Comparison of ENCODE assay signal across 10 mouse cellular contexts in genomic region chr5:35669747-35670411, GRCm38 (mm10). TPM values are rescaled to one million over a fixed set of nuclear protein-coding genes. Genes with fewer than 3 reads are reported as not detected.
DNase-seq lines count a peak whose midpoint lies in the region; ATAC-seq and TF ChIP-seq lines count a peak whose summit lies in the region.
"Had no signal": no experiment of that assay in that cellular context is flagged by ENCODE, and none has a peak within 500 bp of the region (broad histone marks: within the 10 kb centered on the region; RNA-seq: fewer than 3 reads in every experiment).

No protein-coding gene starts in this region.

- 39% methylated on average over 11 of the region's 11 CpGs for WGBS in hindbrain, embryonic 11.5 days
- 35% methylated on average over 11 of the region's 11 CpGs for WGBS in hindbrain, embryonic 12.5 days
- WGBS in embryonic facial prominence, embryonic 10.5 days = 12% methylated on average over 11 of the region's 11 CpGs
- 5% methylated on average over 11 of the region's 11 CpGs for WGBS in limb, embryonic 14.5 days

- no peak overlapping the region for H3K9ac ChIP-seq in hindbrain, embryonic 11.5 days (ENCODE audit: low read depth, low read length)
- H3K9ac ChIP-seq in hindbrain, embryonic 12.5 days = no peak overlapping the region
- H3K9ac ChIP-seq in limb, embryonic 14.5 days (ENCODE audit: low read depth, low read length, severe bottlenecking) = no peak overlapping the region
- H3K9ac ChIP-seq: neural tube, embryonic 12.5 days had no signal

- H3K27me3 ChIP-seq in hindbrain, embryonic 11.5 days (ENCODE audit: control insufficient read depth, insufficient read depth, low read length) = no peaks in the 10 kb centered on the region
- H3K27me3 ChIP-seq in hindbrain, embryonic 12.5 days = no peaks in the 10 kb centered on the region
- H3K27me3 ChIP-seq in embryonic facial prominence, embryonic 10.5 days (replicated peaks; ENCODE audit: low read depth, poor library complexity, severe bottlenecking) = no peaks in the 10 kb centered on the region
- no peaks in the 10 kb centered on the region for H3K27me3 ChIP-seq in limb, embryonic 14.5 days (ENCODE audit: control insufficient read depth, insufficient read depth, low read length)
- H3K27me3 ChIP-seq: neural tube, embryonic 12.5 days had no signal

- no peak overlapping the region for H3K27ac ChIP-seq in hindbrain, embryonic 11.5 days (ENCODE audit: low read depth, low read length)
- H3K27ac ChIP-seq in hindbrain, embryonic 12.5 days = no peak overlapping the region
- H3K27ac ChIP-seq in embryonic facial prominence, embryonic 10.5 days (replicated peaks) = peak overlapping the region; percentile 79
- peak overlapping the region; percentile 20; the same call in 1 of the 2 replicates for H3K27ac ChIP-seq in limb, embryonic 14.5 days (replicated peaks; ENCODE audit: low read depth, low read length)
- H3K27ac ChIP-seq: neural tube, embryonic 12.5 days had no signal

- H3K9me3 ChIP-seq in hindbrain, embryonic 11.5 days (ENCODE audit: control insufficient read depth, low read length) = no peaks in the 10 kb centered on the region
- H3K9me3 ChIP-seq in hindbrain, embryonic 12.5 days (replicated peaks) = no peaks in the 10 kb centered on the region
- H3K9me3 ChIP-seq in embryonic facial prominence, embryonic 10.5 days = no peaks in the 10 kb centered on the region
- no peaks in the 10 kb centered on the region for H3K9me3 ChIP-seq in limb, embryonic 14.5 days (ENCODE audit: control insufficient read depth, low read length)
- H3K9me3 ChIP-seq: neural tube, embryonic 12.5 days had no signal

- 0 out of 2 replicates have a peak, but pooled peaks have one; percentile 25 for ATAC-seq in hindbrain, embryonic 11.5 days (ENCODE audit: low FRiP score)
- ATAC-seq in hindbrain, embryonic 12.5 days (ENCODE audit: low FRiP score) = no peak
- peak; percentile 36 for ATAC-seq in limb, embryonic 14.5 days (ENCODE audit: low FRiP score, low read depth)

- H3K4me1 ChIP-seq in hindbrain, embryonic 11.5 days (replicated peaks; ENCODE audit: control insufficient read depth, insufficient read depth, low read length) = no peaks in the 10 kb centered on the region
- peaks cover 33% of the 10 kb centered on the region for H3K4me1 ChIP-seq in hindbrain, embryonic 12.5 days
- H3K4me1 ChIP-seq in embryonic facial prominence, embryonic 10.5 days = peaks cover 75% of the 10 kb centered on the region
- H3K4me1 ChIP-seq in limb, embryonic 14.5 days (ENCODE audit: control insufficient read depth, insufficient read depth, low read length) = peaks cover 42% of the 10 kb centered on the region

- H3K36me3 ChIP-seq in hindbrain, embryonic 11.5 days (ENCODE audit: control insufficient read depth, insufficient read depth, low read length) = no peaks in the 10 kb centered on the region
- H3K36me3 ChIP-seq in hindbrain, embryonic 12.5 days = no peaks in the 10 kb centered on the region
- H3K36me3 ChIP-seq in embryonic facial prominence, embryonic 10.5 days (replicated peaks) = no peaks in the 10 kb centered on the region
- H3K36me3 ChIP-seq in limb, embryonic 14.5 days (ENCODE audit: control insufficient read depth, insufficient read depth, low read length) = no peaks in the 10 kb centered on the region
- H3K36me3 ChIP-seq: neural tube, embryonic 12.5 days had no signal

- DNase-seq in hindbrain, embryonic 11.5 days (ENCODE audit: low spot score) = peak; percentile 37
- DNase-seq in ES-CJ7 (ENCODE audit: low read depth, low spot score) = peak; percentile 25
- DNase-seq in embryonic facial prominence, embryonic 10.5 days (ENCODE audit: low spot score) = peak; percentile 79
- peak; percentile 38 for DNase-seq in limb, embryonic 14.5 days (ENCODE audit: low spot score)
- DNase-seq in spleen, adult 12 weeks (ENCODE audit: low spot score) = no peak
- no peak for DNase-seq in layer of hippocampus, postnatal 36 days
- no peak for DNase-seq in spleen, adult 18-20 months

- no peak overlapping the region for H3K4me3 ChIP-seq in hindbrain, embryonic 11.5 days (ENCODE audit: low read depth, low read length)
- no peak overlapping the region for H3K4me3 ChIP-seq in hindbrain, embryonic 12.5 days
- no peak overlapping the region for H3K4me3 ChIP-seq in embryonic facial prominence, embryonic 10.5 days
- H3K4me3 ChIP-seq in limb, embryonic 14.5 days (replicated peaks; ENCODE audit: low read length) = no peak overlapping the region
- H3K4me3 ChIP-seq: neural tube, embryonic 12.5 days had no signal

- no peak for TF ChIP-seq POLR2A in limb, embryonic 14.5 days (IDR thresholded peaks at IDR 0.05; ENCODE audit: borderline replicate concordance, extremely low read depth, insufficient read depth, insufficient read length)

- no peak overlapping the region for H3K4me2 ChIP-seq in hindbrain, embryonic 11.5 days (replicated peaks; ENCODE audit: low read depth, low read length)
- no peak overlapping the region for H3K4me2 ChIP-seq in hindbrain, embryonic 12.5 days (replicated peaks)
- no peak overlapping the region for H3K4me2 ChIP-seq in limb, embryonic 14.5 days (replicated peaks; ENCODE audit: low read depth, low read length, severe bottlenecking)
- H3K4me2 ChIP-seq: neural tube, embryonic 12.5 days had no signal

RNA-seq across cellular contexts. Expression of gene Htra3, which starts 9.7 kb away (rescaled TPM):
- polyA plus RNA-seq in hindbrain, embryonic 11.5 days (2014; fragmentation: Nextera tagmentation; extraction: Ambion mirVana) = 4.7 and 6.2 TPM in 2 replicates
- polyA plus RNA-seq in hindbrain, embryonic 12.5 days (2016; fragmentation: Nextera tagmentation; extraction: Ambion mirVana) = 7.3 and 9.7 TPM in 2 replicates
- polyA plus RNA-seq in embryonic facial prominence, embryonic 10.5 days (2016; fragmentation: Nextera tagmentation; extraction: Ambion mirVana) = 4.2 and 5.4 TPM in 2 replicates
- 48.8 and 73.1 TPM in 2 replicates for polyA plus RNA-seq in limb, embryonic 14.5 days (2012; rRNA removed)
- polyA plus RNA-seq in limb, embryonic 14.5 days (2014; fragmentation: Nextera tagmentation; extraction: Ambion mirVana) = 49.2 and 59.2 TPM in 2 replicates
- total RNA-seq in layer of hippocampus, postnatal 36 days (2021) = 1 to 10 TPM; 3.8 to 7.3 TPM
- total RNA-seq: common myeloid progenitor, adult 5-6 weeks had no signal

Comparison
In these comparisons a context has a peak if more than half of its experiments do, and no peak if none do; other contexts are left out.
1. DNase-seq: peak in hindbrain, embryonic 11.5 days (single experiment), ES-CJ7 (single experiment), embryonic facial prominence, embryonic 10.5 days (single experiment) and limb, embryonic 14.5 days (single experiment); none in spleen, adult 12 weeks (single experiment), layer of hippocampus, postnatal 36 days (0 of 2) and spleen, adult 18-20 months (0 of 2).
2. H3K27ac ChIP-seq: peak in embryonic facial prominence, embryonic 10.5 days (single experiment) and limb, embryonic 14.5 days (single experiment); none in hindbrain, embryonic 11.5 days (single experiment) and hindbrain, embryonic 12.5 days (single experiment).